Mouse (Mus musculus): ENCODE measurements around the gene Zfp365. TPM values are rescaled to one million over a fixed set of nuclear protein-coding genes. Genes with fewer than 3 reads are reported as not detected.

Gene Zfp365
- total RNA-seq, 2 experiments from 2014 or later, result 0.23 to 0.37 TPM

DNA sequence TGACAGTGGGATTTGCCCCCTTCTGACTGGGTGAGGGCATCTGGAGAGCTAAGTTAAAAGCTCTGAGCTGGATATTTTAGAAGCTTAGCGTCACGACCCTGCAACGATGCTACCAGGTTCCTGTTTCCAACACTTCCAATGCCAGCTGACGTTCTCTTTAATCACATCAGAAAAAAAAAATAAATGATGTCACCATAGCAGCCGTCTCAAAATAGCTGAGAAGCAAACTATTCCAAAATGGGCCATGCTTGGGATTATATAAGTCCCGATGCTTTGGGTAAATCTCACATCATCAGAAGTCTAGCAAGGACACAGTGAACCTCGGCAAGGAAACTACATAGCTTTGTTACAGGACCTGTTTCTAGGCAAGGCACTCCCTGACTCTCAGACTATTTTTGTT lies 9.1 kb downstream of the Zfp365 start:
- no peak for DNase-seq

DNA sequence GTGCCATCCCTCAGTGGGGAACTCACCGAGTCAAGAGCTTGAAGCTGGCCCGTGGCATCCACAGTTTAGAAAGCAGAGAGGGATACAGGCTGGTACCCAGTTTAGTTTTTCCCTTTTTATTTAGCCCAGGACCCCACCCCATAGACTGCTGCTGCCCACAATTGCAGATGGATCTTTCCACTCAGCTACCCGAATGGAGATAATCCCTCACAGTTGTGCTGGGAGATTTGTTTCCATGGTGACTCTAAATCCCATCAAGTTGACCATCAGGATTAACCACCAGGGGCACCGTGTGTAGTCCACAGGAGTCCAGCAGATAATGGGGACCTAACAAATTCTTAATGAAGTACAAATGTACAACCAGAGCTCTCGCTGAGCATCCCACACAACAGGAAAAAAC lies 11.3 kb downstream of the Zfp365 start:
- DNase-seq, result no peak

DNA sequence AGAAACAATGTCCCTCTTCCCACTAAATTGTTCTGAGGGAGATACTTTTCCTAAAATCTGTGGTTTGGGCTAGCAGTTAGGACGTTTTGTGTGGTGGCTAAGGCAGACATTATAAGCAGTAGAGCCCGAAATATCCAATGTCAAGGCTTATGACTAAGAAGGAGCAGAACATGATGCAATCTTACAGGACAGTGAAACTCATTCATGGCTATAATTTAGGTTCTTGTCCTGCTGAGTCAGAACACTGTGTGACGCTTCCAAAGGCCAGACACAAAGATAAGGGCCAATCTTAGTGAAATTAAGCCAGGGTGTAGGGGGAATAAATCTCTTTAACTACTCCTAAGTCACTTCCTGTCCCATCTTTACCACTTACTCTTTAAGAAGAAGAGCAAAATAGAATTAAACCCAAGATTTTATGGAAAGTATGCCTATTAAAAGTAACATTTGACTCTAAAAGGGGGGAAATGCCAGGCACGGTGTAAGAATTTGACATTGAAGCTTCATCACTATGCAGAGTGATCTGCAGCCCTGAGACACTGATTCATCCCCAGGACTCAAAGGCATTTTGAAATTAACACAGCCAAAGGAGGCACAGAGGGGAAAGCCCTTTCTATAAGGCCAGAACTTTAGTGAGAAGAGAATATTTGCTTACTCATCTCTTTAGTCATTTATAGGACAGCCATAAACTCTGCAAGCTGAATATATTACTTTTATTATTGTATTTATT lies 13.3 kb downstream of the Zfp365 start:
- peak in 1 of 2 experiments; percentile 5 for DNase-seq

DNA sequence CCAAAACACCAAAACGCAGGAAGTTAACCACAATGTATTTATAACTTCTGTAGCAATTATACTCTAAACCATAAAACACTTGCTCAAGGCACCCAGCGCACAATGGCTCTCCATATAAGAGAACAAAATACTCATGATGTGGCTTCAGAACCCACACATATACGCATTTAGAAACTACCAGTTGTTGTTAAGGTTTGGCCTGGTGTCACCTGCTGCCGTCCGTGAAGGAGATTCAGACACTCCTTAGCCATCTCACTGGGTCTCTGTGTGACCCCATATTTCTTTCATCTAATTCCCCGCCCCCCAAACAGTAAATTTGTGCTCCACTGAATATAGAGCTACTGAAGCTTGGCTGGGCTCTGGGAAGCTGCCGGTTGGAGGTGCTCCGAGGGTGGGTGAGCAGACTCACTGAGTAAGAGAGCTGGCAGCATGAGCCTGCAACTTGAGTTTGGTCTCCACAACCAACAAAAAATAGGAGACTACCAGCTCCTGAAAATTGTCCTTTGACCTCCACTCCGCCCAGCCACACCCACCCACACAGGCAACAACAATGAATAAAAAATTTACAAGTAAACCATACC lies 14.0 kb downstream of the Zfp365 start:
- no peak for DNase-seq

DNA sequence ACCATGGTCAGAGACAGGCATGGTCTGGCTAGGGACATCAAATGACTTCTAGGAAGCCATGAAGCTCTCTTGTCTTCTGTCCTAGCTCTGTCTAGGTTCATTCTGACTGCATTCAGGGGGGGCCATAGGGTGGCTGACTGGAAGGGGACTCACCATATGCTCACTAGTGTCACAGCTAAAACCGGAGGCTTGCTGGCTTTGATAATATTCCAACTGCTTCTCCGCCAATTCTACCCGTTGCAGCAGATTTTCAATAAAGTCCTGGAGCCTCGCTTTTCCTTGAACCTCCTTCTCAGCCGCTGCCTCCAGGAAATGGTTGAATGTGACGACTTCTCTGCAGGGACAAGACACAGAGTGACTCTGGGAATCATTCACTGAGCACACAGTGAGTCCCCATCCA lies 15.2 kb downstream of the Zfp365 start:
- no peak for DNase-seq

DNA sequence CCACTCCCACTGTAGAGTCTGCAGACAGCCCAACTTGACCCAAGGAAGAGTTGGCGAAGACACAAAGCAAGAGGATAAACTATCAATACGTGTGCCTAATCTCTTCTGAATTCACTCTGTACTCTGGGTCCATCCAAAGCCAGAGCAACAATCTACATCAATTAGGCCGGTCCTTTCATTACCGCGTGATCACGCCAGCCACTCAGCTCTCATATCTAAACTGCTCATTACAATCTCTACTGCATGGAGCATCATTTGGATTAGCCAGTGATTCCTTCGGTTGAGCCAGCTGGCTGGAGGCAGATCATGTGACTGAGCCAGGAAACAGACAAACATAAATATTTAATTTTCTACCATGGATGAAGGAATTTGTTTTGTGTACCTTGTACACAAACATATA lies 17.8 kb downstream of the Zfp365 start:
- DNase-seq, result no peak

DNA sequence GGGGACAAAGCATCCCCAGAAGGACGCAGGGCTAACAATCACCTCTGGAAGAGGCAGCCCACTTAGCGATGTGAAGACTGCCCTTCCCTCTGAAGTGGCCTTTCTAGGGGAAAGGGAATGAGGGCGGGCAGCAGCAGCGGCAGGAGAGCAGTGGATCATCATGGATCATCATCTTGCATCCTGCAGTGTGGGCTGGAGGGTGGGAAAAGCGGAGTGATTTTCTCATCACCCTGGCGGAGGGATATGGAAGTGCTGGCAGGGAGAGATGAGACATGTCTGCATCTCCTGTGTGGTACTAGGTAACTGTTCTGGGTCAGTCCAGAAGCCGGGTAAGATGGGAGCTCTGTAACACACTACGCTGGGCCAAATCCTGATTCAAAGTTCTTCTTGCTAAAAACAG lies 18.4 kb downstream of the Zfp365 start:
- DNase-seq, result no peak

DNA sequence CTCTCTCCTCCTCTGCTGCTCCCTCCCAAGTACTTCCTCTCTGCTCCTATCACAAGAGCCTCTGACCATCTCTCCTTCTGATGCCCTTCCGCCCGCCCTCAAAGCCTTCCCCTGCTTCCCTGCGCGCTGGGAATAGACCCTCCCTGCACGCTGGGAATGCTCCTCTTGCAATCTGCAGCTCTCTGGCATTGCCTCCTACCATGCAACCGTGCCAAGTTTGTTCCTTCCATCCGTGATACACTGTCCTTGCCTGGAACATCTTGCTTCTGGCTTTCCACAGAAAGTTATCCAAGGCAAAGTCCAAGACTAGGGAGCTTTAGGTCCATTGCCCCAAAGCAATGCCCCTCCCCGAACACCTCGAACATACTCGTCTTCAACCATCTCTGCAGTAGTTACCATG lies 19.2 kb downstream of the Zfp365 start:
- no peak for DNase-seq

DNA sequence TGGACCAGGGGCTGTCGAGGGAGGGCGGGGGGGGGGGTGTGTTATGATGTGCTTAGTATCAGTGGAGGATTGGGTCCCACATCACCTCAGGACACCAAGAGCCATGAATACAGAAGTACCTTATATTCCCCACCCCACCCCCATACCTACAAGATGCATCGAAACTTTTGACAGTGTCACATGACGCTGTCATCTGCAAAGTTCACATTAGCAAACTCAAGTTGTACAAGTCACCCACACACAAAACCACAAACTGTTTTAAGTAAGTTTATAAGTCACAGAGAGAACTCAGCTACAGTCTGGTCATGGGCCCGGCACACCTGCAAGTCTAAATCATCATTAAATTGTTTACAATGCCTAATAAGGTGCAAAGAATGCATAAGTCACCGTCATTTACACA lies 21.3 kb downstream of the Zfp365 start:
- DNase-seq, result no peak

DNA sequence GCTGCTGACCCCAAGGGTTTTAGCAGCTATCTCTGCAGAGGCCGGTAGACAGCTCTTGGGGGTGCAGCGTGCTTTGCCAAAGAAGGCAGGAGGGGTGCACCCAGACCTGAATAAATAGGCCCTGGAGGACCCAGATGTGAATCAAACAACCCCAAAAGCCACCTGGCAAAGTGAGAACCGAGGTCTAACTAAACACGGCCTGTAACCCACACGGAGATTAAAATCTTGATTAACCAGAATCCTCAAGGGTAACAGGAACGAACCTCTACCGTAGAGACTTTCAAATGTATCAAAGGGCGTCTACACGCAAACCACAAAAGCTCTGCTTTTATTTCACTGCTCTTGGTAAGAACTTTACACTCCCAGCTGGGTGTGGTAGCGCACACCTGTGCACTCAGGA lies 24.5 kb downstream of the Zfp365 start:
- no peak for DNase-seq

DNA sequence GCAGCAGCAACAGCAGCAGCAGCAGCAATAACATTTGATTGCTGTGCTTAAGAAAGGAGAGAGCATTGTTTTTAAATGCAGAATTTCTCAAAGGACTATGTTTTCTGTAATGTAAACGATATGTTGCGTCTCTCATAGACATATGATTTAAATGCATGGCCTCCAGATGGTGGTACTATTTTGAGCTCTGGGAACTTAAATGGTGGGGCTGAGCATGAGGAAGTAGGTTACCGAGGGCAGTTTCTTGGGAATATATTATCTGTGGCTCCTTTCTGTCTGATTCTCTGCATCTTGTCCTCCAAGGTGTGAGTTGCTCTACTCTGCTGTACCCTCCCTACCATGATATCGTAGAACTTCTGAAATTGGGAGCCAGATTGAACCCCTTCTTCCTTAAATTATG lies 31.8 kb downstream of the Zfp365 start:
- DNase-seq, result no peak

DNA sequence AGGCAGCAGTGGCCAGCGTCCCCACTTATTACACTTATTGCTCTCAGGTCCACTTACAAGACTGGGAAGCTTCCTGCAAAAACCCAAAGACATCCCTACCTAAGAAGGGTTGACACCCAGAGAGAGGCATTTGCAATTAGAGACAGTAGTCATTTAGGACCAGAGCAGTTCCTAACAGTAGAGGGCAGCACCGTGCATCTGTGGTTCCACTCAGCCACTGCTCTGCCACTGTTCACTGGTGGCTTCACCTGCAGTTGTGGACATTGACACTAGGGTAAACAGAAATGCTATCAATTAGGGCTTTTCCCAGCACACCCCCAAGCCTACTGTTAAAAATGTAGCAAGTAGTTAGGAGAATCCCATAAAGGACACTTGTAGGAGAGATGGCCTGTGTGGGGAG lies 40.7 kb downstream of the Zfp365 start:
- DNase-seq, result peak; percentile 52 to 85

DNA sequence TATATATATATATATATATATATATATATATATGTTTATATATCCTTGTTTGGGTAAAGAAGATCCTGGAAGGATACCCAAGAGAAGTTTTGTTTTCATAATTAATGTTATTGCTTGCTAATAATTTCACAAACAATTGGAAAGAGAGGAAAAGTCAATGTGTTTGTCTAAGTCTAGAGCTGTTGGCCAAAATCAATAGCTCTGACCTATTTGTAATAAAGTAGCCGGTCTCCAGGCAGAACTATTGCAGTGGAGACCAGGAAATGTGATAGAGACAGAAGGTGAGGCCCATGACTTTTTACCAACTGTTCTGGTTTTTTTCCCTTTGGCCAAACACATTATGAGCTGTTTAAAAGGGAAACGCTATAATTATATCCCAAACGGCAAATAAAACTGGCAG lies 44.2 kb downstream of the Zfp365 start:
- DNase-seq, result no peak

DNA sequence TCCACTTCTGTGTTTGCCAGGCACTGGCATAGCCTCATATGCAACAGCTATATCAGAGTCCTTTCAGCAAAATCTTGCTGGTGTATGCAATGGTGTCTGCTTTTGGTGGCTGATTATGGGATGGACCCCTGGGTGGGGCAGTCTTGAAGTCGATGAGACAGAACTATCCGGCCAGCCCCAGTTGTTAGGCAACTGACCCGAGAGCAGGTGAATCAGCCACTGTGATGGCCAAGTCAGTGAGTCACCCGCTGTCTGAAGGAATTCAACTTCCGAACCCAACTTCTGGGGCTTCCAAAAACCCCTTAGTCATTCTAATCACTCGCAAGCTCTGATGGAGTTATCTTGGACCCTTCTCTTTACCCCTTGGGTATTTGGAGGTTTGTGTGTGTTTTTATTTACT lies 46.6 kb downstream of the Zfp365 start:
- no peak for DNase-seq

DNA sequence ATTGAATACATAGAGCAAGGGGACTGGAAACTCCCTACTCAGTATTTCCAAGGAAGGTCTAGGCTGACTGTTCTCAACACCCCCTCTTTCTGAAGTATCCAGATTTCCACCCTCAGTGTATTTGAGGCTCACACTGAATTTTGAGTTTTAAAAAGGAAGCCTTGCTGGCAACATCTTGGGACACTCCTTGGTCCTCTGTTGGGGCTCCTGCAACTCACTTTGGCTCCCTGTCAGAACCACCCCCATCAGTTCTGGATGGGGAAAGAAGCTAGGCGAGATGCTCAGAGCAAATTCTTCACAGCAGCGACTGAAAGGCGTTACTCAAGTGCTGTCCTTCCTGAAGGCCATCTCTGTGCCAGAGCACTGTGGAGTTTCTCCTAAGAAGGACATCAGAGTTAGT lies 47.4 kb downstream of the Zfp365 start:
- DNase-seq, result no peak

DNA sequence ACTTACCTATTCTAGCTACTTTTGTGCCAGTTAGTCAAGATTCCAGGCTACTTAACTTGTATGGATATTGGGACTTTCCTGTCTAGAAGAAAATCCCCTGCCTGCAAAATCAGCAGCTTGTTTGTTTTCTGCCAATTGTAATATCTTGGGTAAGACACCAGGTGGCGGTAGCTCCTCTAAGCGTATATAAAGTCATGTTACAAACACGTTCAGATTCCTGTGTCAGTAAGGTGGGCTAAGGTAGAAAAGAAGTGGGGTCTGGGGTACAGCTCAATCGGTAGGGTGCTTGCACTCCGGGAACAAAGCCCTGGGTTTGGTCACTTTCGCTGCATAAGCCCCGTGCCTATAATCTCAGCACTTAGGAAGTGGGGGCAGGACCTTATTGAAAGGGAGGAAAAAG lies 50.1 kb downstream of the Zfp365 start:
- peak; percentile 26 to 56 for DNase-seq

DNA sequence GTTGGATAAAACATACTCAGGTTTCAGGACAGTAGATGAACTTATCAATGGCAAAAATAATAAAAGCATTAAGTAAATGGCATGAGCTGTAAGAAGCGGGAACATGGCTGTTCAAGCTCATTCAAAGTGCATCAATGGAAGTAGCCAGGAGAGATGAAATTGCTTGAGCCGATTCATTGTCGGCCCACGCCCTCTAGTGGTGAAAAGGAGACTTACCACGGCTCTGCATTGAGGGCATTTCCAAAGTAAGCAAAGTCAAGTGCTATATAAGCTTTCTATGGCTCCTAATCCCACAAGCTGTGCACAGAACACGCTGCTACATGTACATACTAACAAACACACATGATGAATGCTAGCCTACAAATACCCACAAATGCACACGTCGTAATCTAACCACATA lies 53.6 kb downstream of the Zfp365 start:
- DNase-seq, result peak; percentile 62 to 86

DNA sequence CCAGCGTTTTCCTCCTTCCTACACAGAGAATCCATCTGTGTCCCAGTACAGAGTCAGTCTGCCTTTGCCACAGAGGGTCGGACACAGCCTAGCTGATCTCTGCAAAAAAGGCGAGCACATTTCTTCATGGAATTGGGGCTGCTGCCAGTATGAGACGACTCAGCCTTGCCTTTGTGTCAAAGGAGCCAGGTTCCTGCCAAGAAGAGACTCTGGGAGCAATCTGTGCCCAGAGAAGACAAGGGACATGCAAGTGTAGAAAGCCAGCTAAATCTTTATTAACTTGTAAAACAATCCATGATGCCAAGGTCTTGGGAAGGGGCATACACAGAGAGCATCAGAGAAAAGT lies 54.9 kb downstream of the Zfp365 start:
- peak; percentile 10 to 14 for DNase-seq

DNA sequence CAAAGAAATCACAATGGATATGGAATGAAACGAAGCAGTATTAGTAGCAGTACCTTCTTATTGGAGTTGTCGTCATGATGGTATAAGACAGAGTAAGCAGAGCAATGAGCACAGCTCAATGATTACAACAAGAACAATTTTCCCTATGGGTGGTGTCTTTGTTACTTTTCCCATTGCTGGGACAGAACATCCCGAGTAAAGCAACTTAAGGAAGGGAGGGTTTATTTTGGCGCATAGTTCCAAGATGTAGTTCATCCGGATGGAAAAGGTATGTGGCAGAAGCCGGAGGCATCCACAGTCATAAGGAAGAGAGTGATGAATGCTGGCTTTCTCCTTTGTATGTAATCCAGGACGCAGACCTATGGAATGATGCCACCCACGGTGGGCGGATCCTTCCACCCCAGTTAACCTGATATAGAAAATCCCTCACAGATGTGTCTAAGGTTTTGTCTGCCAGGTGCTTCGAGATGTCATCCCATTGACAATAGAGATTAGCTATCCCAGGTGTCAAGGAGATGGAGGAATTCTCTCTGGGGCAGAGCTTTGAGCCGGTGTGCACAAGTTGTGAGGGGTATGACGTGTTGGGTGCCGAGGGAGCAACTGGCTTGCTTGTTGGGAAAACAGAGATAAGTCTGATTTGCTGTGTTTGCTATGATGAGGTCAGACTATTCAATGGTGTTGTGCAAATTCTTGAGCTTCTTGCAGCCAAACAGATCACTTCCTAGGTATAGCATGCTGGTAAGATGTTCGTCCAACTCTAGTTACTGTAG lies 55.5 kb downstream of the Zfp365 start:
- DNase-seq, result no peak

DNA sequence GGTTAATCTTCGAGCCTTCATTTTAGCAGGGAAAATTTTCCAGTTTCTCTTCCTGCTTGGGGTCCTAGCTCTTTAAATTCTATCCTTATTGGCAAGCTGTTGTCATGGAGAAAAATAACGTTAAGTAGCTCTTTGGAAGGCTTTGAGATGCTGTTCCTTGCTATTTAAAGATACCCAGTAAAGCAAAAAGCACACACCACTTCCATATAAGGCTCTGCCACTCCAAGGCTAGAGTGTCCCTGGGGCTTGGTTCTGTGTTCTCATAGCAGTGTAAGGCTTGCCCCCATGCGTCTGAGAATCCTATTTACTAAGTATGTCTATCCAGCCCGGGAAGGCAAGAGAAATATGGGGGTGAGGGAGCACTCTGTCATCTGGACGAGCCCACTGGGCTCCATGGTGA lies 56.7 kb downstream of the Zfp365 start:
- no peak for DNase-seq

DNA sequence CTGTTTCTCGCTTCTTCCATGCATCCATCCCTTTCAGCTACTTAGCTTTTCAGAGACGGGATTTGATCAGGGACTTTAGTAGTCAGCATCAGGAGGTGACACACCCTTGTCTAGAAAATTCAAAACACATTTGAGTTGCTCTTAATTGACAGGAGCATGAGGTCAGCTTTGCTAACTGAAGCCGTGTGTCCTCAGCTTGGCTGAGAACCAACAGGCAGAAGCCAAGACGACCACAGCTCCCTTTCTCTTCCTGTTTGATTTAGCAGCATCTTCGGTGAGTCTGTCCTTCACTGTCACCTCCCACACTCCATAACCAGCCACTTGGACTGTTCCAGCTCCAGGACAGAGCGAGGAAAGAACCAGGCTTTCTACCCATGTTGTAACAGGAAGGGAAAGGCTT lies 60.1 kb downstream of the Zfp365 start:
- DNase-seq, result no peak

DNA sequence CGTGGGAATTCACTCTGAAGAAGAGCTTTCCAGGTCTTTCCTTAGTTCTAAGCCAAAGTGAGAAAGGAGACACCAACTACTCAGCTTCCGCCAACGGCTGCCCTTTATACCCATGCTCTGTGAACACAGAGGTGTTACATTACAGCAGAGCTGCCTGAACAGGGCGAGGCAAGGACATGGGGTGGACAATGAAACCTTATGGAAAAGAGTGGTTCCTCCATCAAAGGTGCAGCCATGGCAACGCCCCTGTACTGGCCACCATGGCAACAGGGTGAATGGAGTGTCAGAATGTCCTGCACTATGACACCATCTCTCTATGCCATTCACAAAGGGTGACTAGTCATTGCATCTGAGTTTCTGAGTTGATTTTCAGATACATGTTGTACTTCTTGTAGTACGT lies 61.4 kb downstream of the Zfp365 start:
- DNase-seq, result no peak

DNA sequence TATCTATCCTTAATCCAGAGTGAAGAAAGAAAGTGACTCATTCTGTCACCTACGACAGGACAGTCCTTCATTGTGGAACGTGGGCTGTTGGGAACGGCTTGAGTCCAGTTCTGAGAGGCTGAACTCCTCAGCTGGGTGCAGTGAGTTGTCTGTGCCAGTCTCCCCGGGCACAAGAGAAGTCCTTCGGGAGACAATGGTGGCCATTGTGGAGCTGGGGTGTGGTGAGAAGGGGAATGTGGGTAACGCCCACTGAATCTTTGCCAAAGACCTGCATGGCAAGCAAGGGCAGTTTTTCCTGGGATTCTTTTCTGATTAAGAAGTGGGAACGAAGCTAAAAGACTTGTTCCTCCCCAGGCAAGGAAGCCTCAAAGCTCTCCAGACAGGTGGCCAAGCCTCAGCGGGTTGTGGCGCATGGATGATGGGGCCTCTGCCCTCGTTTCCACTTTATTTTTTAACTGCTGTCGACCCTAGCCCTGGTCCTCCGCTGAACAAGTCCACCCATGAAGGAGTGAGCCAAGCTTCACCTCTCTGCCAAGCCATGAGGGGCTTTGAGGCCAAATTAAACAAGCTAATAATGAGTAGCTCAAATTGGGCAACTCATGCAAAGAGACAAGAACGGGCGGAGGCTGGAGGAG lies 66.3 kb downstream of the Zfp365 start:
- no peak for DNase-seq

Measured in heart, adult 18-20 months (tissue).